Mouse (Mus musculus): ENCODE measurements around the gene Tufm.
A peak's percentile ranks its signal among the peaks of the same experiment; 100 is the strongest.
"Not testable (repeated sequence)": the region's sequence is repeated elsewhere in the genome, so short reads cannot be mapped to it uniquely, and the experiment has no call there.

Gene Tufm

DNA sequence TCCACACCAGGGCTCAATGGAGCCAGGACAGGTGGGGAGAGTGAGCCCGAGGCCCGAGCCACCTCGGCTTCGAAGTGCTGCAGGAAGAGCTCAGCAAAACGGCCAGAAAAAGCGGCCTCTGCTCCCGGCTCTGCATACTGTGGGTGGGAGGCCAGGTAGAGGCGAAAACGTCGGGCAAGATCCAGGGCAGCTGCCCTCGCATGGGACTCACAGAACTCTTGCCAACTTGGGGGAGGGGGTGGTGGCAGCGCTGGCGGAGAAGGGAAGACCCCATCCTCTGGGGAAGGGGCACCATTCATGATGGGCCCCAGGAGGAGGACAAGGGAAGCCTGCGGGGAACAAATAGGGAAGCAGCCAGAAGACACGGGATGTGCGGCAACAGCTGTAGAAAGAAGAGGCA, 14.4 kb upstream of the Tufm start:
- peaks cover 2% of the 10 kb centered on the region; the same call in 1 of the 2 replicates for H3K36me3 ChIP-seq (ENCODE audit: control insufficient read depth, insufficient read depth, low read length, poor library complexity, severe bottlenecking)
- DNase-seq (ENCODE audit: low read depth, low spot score) = no peak
- H3K27me3 ChIP-seq (ENCODE audit: control insufficient read depth, insufficient read depth, low read length, poor library complexity, severe bottlenecking) = no peaks in the 10 kb centered on the region

DNA sequence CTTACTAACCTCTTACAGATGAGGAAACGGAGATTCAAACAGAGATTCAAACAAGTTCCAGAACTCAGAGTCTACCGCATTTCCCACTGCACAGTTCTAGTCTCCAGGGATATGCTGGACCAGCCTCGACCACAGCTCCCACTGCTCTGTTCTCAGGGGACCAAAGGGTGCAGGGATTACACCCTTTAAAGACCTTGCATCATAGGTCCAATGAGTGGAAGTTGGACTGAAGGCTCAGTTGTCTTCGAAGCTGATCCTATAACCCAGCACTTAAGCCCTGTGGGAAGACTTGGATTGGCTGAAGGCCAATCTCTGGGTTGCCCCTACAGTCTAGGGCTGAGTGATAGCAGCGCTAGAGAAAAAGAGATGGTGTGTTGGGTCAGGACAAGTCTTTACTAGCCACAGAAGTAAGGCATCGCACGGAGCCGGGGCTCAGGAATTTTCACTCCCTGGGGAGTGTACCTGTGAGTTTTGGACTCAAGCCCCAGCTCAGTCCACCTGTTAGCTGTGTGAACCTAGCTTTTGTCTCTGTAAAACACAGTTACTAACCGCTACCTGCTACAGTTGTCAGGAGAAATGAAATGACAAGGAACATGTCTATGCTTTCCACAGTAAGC, 13.6 kb upstream of the Tufm start:
- H3K27me3 ChIP-seq (ENCODE audit: control insufficient read depth, insufficient read depth, low read length, poor library complexity, severe bottlenecking) = no peaks in the 10 kb centered on the region
- no peaks in the 10 kb centered on the region; the same call in 1 of the 2 replicates for H3K36me3 ChIP-seq (ENCODE audit: control insufficient read depth, insufficient read depth, low read length, poor library complexity, severe bottlenecking)
- no peak for DNase-seq (ENCODE audit: low read depth, low spot score)

DNA sequence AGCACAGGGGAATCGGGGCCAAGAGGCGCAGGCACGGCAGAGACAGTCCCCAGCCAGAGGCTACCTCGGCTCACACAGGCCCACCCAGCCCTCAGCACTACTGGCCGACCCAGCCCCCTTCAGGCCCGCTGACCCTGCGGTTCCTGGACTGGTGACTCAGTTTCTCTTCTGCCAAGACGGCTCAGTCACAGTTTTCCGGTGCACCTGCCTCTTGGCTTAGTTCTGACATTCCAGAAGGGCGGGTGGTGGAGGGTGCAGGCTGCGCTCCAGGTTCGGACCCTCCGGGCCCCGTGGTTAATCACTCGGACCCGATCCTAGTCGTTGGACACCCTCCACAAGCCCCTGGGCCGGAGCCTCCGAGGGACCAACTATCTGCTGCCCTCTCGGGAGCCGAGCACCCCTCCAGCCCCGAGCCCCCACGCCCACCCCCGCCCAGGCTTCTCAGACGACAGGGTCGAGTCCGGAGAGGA, 12.6 kb upstream of the Tufm start:
- no peaks in the 10 kb centered on the region; the same call in 1 of the 2 replicates for H3K36me3 ChIP-seq (ENCODE audit: control insufficient read depth, insufficient read depth, low read length, poor library complexity, severe bottlenecking)
- no peaks in the 10 kb centered on the region for H3K27me3 ChIP-seq (ENCODE audit: control insufficient read depth, insufficient read depth, low read length, poor library complexity, severe bottlenecking)
- DNase-seq (ENCODE audit: low read depth, low spot score) = peak; percentile 18

DNA sequence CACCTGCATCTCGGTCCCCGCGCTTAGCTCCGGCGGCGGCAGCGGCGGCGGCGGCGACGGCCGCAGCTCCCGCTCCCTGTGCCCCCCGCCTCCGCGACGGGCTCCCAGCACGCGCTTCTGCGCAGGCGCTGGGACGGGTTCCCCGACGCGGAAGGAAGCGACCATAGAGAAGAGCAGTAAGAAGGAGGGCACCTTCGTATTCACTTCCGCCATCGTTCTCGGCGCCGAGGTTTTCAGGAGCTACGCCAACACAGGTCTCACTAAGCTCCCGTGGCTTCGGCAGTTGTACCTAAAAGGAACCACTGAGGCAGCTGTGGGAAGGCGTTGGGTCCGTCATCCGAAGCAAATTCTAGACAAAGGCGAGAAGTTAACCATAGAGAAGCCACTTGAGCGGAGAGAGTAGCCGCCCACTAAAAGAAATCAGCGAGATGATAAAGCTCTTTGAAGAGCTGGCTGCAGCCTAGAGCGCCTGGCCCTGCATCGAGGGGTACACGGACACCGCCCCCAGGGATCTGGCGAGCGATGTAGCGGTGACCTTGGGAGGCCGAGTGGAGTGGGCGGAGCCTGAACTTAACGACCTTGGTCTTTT, 12.1 kb upstream of the Tufm start, which contains the start of gene Sh2b1:
Sh2b1 (minus strand) TSS at position 432 of the 589 bp plus-strand sequence.
- H3K27me3 ChIP-seq (ENCODE audit: control insufficient read depth, insufficient read depth, low read length, poor library complexity, severe bottlenecking) = no peaks in the 10 kb centered on the region
- H3K36me3 ChIP-seq (ENCODE audit: control insufficient read depth, insufficient read depth, low read length, poor library complexity, severe bottlenecking) = no peaks in the 10 kb centered on the region; the same call in 1 of the 2 replicates
- DNase-seq (ENCODE audit: low read depth, low spot score) = peak; percentile 93

DNA sequence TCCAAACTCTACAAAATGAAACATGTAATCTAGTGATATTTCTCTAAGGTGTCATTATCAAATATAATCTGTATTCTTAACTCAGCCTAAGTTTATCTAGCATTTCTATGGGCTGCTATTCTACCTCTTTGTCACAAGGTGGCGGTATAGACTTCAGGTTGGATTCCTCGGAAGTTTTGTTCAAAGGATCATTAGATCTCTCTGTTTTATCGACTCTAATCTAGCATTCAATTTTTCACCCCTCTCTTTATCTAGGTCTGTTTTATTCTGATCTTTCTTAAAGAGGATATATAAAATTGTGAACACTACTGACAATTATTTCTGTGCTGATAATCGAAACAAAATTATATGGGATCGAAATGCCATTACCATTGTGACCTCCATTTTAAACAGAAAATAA, 5.5 kb upstream of the Tufm start:
- Histone ChIP-seq H3K36me3 (ENCODE audit: control insufficient read depth, insufficient read depth, low read length, poor library complexity, severe bottlenecking) (no peaks in the 10 kb centered on the region), H3K27me3 (ENCODE audit: control insufficient read depth, insufficient read depth, low read length, poor library complexity, severe bottlenecking) (no peaks in the 10 kb centered on the region)
- peak; percentile 51 for DNase-seq (ENCODE audit: low read depth, low spot score)

DNA sequence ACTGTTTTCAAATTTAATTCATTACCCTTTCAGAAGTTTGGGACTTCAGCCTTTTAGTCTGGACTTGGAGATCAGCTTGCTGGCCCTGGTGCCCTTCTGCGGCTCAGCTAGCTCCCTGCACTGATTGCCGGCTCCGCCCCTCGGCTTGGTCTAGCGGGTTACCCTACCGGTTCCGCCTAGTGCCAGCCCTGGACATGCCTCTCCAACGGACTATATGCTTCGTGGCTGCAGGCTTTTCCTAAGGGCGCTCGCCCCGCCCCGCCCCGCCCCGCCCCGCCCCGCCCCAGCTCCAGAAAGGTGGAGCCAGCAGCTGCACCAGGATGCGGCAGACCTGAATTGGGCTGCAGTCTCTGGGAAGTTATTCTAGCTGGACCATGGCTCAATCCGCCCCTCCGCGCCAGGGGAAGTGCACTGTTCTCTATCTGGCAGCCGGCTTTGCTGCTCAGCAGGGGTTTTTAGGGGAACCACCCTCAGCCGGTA, 4.7 kb upstream of the Tufm start:
- Histone ChIP-seq H3K36me3 (ENCODE audit: control insufficient read depth, insufficient read depth, low read length, poor library complexity, severe bottlenecking) (no peaks in the 10 kb centered on the region), H3K27me3 (ENCODE audit: control insufficient read depth, insufficient read depth, low read length, poor library complexity, severe bottlenecking) (no peaks in the 10 kb centered on the region)
- peak; percentile 59 for DNase-seq (ENCODE audit: low read depth, low spot score)

DNA sequence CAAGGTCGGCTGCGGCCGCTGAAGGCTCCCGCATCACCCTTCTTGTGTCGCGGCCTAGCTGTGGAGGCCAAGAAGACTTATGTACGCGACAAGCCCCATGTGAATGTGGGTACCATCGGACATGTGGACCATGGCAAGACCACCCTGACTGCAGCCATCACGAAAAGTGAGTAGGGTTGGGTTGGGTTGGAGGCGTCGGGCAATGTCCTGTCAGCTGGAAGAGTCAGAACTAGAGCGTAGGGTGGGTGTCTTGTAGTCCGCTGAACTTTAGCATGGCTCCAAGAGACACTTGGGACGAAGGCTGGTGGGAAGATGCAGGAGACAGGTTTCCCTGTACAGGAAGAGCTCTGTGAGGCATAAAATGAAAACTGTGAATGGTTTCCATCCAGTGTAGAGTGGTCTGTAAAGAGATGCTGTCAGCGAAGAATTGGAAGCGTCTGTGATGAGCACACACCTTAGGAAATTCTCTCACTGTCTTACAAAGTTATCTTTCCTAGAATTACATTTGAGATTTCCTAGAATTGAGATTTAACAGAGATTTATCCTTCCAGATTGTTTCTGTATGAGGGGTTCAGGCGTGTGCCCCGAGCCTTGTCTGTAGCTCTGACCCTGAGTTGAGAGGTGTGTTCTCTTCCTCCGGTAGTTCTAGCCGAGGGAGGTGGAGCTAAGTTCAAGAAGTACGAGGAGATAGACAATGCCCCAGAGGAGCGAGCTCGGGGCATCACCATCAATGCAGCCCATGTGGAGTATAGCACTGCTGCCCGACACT, 640 bp downstream of the Tufm start:
- DNase-seq (ENCODE audit: low read depth, low spot score); H3K27me3 ChIP-seq (ENCODE audit: control insufficient read depth, insufficient read depth, low read length, poor library complexity, severe bottlenecking); H3K36me3 ChIP-seq (ENCODE audit: control insufficient read depth, insufficient read depth, low read length, poor library complexity, severe bottlenecking): not testable (repeated sequence)

DNA sequence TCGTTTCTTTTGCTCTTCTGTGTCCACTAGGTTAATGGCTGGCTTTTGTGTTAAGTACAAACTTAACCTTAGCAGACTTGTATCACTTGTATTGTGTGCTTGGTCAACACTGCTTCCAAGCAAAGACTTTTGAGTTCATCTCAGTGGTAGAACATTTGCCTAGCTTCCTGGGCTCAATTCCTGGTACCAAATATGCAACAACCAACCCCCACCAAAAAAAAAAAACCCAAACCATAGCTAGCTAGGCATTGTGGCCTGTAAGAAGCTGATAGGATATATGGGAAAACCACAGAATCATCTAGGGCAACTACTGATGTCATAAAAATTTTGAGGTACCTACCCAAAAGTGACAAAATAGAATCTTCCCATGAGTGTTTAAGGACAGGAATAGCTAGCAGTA, 3.8 kb downstream of the Tufm start:
- no peak for DNase-seq (ENCODE audit: low read depth, low spot score)
- H3K27me3 ChIP-seq (ENCODE audit: control insufficient read depth, insufficient read depth, low read length, poor library complexity, severe bottlenecking) = no peaks in the 10 kb centered on the region
- H3K36me3 ChIP-seq (ENCODE audit: control insufficient read depth, insufficient read depth, low read length, poor library complexity, severe bottlenecking) = peaks cover 29% of the 10 kb centered on the region

DNA sequence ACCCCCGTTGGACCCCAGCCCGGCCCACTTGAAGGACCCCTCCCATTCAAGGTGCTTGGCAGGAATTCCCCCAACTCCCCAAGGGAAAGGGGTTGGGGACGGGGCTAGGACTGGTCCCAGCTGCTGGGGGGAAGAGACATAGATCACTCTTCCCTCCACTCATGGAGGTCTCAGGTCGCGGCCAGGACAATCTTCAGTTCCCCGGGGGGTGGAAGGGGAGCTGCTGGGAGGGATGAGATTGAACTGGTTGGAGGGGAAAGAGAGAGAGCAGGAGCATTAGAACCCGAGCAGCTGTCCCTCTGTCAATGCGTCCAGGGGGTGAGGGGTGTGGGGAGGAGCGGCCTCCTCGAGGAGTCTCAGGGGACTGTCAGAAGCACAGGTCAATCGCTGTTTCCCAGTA, 4.8 kb downstream of the Tufm start:
- DNase-seq (ENCODE audit: low read depth, low spot score) = no peak
- Histone ChIP-seq H3K27me3 (ENCODE audit: control insufficient read depth, insufficient read depth, low read length, poor library complexity, severe bottlenecking) (no peaks in the 10 kb centered on the region), H3K36me3 (ENCODE audit: control insufficient read depth, insufficient read depth, low read length, poor library complexity, severe bottlenecking) (peaks cover 35% of the 10 kb centered on the region)

DNA sequence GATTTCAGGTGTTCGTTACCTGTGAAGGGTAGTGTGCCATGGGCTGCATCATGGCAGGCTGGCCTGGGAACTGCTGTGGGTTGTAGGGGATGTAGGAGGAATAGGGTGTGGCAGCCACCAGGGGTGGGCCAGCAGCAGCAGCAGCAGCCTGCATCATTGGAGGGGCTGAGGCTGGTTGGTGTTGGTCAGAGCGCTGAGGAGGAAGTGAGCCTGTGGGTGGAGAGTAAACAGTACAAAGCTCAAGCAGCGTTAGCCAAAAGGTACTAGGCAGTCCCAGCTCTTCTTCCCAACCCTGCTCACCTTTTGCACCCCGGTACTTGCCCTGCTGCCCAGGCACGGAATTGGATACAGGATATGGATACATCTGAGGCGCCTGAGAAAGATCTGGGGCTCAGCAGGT, 7.0 kb downstream of the Tufm start:
- Histone ChIP-seq H3K27me3 (ENCODE audit: control insufficient read depth, insufficient read depth, low read length, poor library complexity, severe bottlenecking) (no peaks in the 10 kb centered on the region), H3K36me3 (ENCODE audit: control insufficient read depth, insufficient read depth, low read length, poor library complexity, severe bottlenecking) (peaks cover 45% of the 10 kb centered on the region)
- no peak for DNase-seq (ENCODE audit: low read depth, low spot score)

DNA sequence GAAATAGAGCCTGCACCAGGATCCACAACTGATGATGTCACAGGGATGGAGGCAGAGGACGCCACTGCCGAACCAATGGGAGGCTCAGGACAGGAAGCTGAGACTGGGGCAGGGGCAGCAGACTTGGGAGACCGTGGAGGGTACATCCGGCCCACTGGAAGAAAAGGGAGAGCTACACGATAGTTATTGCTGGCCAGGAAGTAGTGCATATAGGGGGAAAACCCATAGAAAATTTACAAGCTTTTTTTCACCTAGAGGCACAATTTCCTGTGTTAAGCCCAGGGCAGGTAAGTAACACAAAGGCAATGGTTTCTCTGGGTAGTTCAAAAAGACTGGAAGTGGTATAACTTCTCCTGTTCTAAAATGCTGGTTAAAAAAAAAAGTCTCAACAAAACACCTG, 9.3 kb downstream of the Tufm start:
- DNase-seq (ENCODE audit: low read depth, low spot score) = no peak
- peaks cover 47% of the 10 kb centered on the region for H3K36me3 ChIP-seq (ENCODE audit: control insufficient read depth, insufficient read depth, low read length, poor library complexity, severe bottlenecking)
- no peaks in the 10 kb centered on the region for H3K27me3 ChIP-seq (ENCODE audit: control insufficient read depth, insufficient read depth, low read length, poor library complexity, severe bottlenecking)

DNA sequence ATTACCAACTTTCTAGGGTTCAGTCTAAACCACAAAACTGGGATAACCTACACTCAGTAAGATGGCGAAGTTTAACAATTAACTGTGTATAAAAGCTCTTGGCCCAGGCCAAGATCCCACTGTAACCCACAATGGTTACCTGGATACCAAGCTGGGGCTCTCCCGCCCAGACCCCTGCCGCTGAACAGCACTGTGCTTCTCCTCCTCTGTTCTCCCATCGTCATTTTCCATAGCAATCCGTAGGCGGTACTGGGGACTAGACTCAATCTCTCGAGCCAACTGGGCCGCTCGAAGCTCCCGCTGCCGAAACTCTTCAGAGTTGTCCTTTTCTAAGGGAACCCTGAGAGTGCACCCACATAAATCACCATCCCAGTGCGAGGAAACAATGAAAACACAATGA, 10.8 kb downstream of the Tufm start:
- no peaks in the 10 kb centered on the region for H3K27me3 ChIP-seq (ENCODE audit: control insufficient read depth, insufficient read depth, low read length, poor library complexity, severe bottlenecking)
- no peak for DNase-seq (ENCODE audit: low read depth, low spot score)
- peaks cover 40% of the 10 kb centered on the region for H3K36me3 ChIP-seq (ENCODE audit: control insufficient read depth, insufficient read depth, low read length, poor library complexity, severe bottlenecking)

DNA sequence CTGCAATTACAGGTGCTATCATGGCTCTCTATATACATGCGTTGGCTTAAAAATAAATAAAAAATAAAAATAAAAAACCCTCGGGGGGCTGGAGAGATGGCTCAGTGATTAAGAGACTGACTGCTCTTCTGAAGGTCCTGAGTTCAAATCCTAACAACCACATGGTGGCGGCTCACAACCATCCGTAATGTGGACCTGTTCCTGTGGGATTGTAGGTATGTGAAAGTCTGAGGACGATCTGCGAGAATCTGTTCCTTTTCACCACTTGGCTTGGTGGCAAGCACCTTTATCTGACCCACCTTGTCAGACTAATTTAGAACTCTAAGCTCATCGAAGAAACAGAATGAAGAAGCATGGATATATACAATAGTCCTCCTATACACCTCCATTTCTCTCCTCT, 12.3 kb downstream of the Tufm start:
- peaks cover 33% of the 10 kb centered on the region for H3K36me3 ChIP-seq (ENCODE audit: control insufficient read depth, insufficient read depth, low read length, poor library complexity, severe bottlenecking)
- no peak for DNase-seq (ENCODE audit: low read depth, low spot score)
- H3K27me3 ChIP-seq (ENCODE audit: control insufficient read depth, insufficient read depth, low read length, poor library complexity, severe bottlenecking) = no peaks in the 10 kb centered on the region

DNA sequence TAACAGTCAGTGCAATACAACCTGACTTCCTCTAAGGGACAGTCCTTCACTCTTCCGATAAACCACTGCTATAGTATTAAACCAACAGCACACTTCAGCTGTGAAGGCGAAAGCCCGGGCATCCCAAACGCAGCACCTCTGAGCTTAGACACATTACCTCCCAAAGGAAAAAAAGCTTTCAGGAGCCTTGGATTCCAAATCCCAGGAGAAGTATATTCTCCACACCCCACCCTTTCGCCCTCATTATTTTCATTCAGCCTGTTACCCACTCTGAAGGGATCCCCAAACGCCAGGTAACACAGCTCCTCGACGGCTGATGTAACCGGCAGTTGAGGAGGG, 14.5 kb downstream of the Tufm start:
- Histone ChIP-seq H3K27me3 (ENCODE audit: control insufficient read depth, insufficient read depth, low read length, poor library complexity, severe bottlenecking) (no peaks in the 10 kb centered on the region), H3K36me3 (ENCODE audit: control insufficient read depth, insufficient read depth, low read length, poor library complexity, severe bottlenecking) (peaks cover 17% of the 10 kb centered on the region)
- no peak for DNase-seq (ENCODE audit: low read depth, low spot score)

DNA sequence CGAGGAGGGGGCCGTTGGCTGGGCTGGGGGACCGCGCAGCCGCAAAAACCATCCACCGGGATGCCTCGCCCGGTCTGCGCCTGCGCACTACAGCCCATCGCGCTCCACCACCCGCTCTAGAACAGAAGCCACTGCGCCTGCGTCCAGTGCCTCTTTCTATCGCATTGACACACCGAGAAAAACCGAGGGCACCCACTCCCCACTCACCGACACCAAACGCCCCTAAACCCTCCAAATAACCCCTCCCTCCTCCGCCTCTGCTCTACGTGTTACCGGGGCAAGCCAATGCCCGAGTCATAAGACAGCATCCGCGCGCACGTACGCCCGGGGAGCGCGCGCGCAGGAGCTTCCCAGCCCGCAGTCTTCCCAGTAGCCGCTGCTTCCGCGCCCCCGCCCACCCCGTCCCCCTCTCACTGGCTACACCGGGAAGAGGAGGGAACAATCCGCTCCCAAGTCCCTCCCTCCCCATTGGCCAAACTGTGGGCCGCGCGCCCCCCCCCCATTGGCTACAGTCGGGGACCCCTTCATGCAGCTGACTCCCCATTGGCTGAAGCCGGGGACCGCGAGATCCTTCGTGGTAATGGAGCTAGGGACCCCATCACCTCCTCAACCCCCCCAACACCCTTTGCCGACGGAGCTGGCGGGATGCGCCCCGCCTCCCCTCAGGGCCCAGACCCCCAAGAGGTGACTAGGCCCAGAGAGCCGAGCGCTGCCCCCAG, 15.0 kb downstream of the Tufm start:
- peak; percentile 91 for DNase-seq (ENCODE audit: low read depth, low spot score)
- no peaks in the 10 kb centered on the region for H3K27me3 ChIP-seq (ENCODE audit: control insufficient read depth, insufficient read depth, low read length, poor library complexity, severe bottlenecking)
- H3K36me3 ChIP-seq (ENCODE audit: control insufficient read depth, insufficient read depth, low read length, poor library complexity, severe bottlenecking) = peaks cover 14% of the 10 kb centered on the region
